In genomic region chr8:122444058-122444748, GRCm38 (mm10) we compare ENCODE assay signal across 8 mouse cellular contexts. TPM values are rescaled to one million over a fixed set of nuclear protein-coding genes. Genes with fewer than 3 reads are reported as not detected.
DNase-seq lines count a peak whose midpoint lies in the region; ATAC-seq and TF ChIP-seq lines count a peak whose summit lies in the region.

No protein-coding gene starts in this region.

- H3K4me1 ChIP-seq in bone marrow, adult 2 months (ENCODE audit: control insufficient read depth, insufficient read depth, low read length) = peaks cover 3% of the 10 kb centered on the region; the same call in 1 of the 2 replicates
- H3K4me1 ChIP-seq in heart, embryonic 11.5 days (ENCODE audit: control insufficient read depth, insufficient read depth, low read length) = peaks cover 22% of the 10 kb centered on the region
- peaks cover 15% of the 10 kb centered on the region for H3K4me1 ChIP-seq in kidney, embryonic 16.5 days (ENCODE audit: insufficient read depth, low read length)

- H3K27ac ChIP-seq in bone marrow, adult 2 months (ENCODE audit: control insufficient read depth, insufficient read depth, low read depth, low read length, poor library complexity) = peak overlapping the region; percentile 27
- peak overlapping the region; percentile 95 for H3K27ac ChIP-seq in heart, embryonic 11.5 days (ENCODE audit: low read depth, low read length)
- H3K27ac ChIP-seq in kidney, embryonic 16.5 days (ENCODE audit: low read length) = peak overlapping the region; percentile 98

- TF ChIP-seq CTCF in bone marrow, adult 2 months (IDR thresholded peaks at IDR 0.05; ENCODE audit: control insufficient read depth, insufficient read depth, low read length) = no peak

- H3K9ac ChIP-seq in heart, embryonic 11.5 days (ENCODE audit: low read depth, low read length) = peak overlapping the region; percentile 80
- H3K9ac ChIP-seq in kidney, embryonic 16.5 days (replicated peaks; ENCODE audit: low read length) = peak overlapping the region; percentile 81

- H3K4me2 ChIP-seq in heart, embryonic 11.5 days = peak overlapping the region; percentile 75
- H3K4me2 ChIP-seq in kidney, embryonic 16.5 days (replicated peaks; ENCODE audit: low read depth, low read length) = peak overlapping the region; percentile 79

- peak; percentile 52 to 53 for DNase-seq in B cell, adult 2 months
- DNase-seq in liver = peak; percentile 75
- DNase-seq in monocyte, adult 2 months (ENCODE audit: low read depth in 1 of 2, low spot score in 2 of 2) = peak; percentile 52 to 69
- DNase-seq in spleen, postnatal 4 days (ENCODE audit: low spot score in 2 of 2) = peak; percentile 87 to 91

- peak; percentile 67 for ATAC-seq in erythroblast, adult 5-6 weeks (replicated peaks; ENCODE audit: low FRiP score, poor library complexity, severe bottlenecking)
- no peak for ATAC-seq in heart, embryonic 11.5 days (replicated peaks; ENCODE audit: insufficient number of reproducible peaks, low FRiP score, low TSS enrichment)
- no peak for ATAC-seq in kidney, embryonic 16.5 days (ENCODE audit: low FRiP score, low TSS enrichment)

- TF ChIP-seq POLR2A in bone marrow, adult 2 months (IDR thresholded peaks at IDR 0.05; ENCODE audit: borderline replicate concordance, control insufficient read depth, low read depth, low read length) = no peak

- no peaks in the 10 kb centered on the region for H3K9me3 ChIP-seq in heart, embryonic 11.5 days (replicated peaks; ENCODE audit: control insufficient read depth, low read length)
- no peaks in the 10 kb centered on the region for H3K9me3 ChIP-seq in kidney, embryonic 16.5 days (ENCODE audit: low read length)

- H3K4me3 ChIP-seq in bone marrow, adult 2 months (replicated peaks; ENCODE audit: control insufficient read depth, low read depth, low read length) = peak overlapping the region; percentile 73
- peak overlapping the region; percentile 61 for H3K4me3 ChIP-seq in heart, embryonic 11.5 days (ENCODE audit: low read depth, low read length)
- H3K4me3 ChIP-seq in kidney, embryonic 16.5 days (ENCODE audit: low read length) = peak overlapping the region; percentile 80

- peaks cover 4% of the 10 kb centered on the region; the same call in 1 of the 2 replicates for H3K36me3 ChIP-seq in heart, embryonic 11.5 days (ENCODE audit: control insufficient read depth, insufficient read depth, low read length)
- no peaks in the 10 kb centered on the region; the same call in 1 of the 2 replicates for H3K36me3 ChIP-seq in kidney, embryonic 16.5 days (ENCODE audit: insufficient read depth, low read length)

- H3K27me3 ChIP-seq in heart, embryonic 11.5 days (ENCODE audit: control insufficient read depth, insufficient read depth, low read length) = no peaks in the 10 kb centered on the region
- H3K27me3 ChIP-seq in kidney, embryonic 16.5 days (ENCODE audit: insufficient read depth, low read length) = no peaks in the 10 kb centered on the region

- under 1% methylated on average over 19 of the region's 19 CpGs for WGBS in bone marrow, adult 2 months
- 24% methylated on average over 19 of the region's 19 CpGs for WGBS in heart, embryonic 11.5 days (ENCODE audit: insufficient replicate concordance)
- WGBS in kidney, embryonic 16.5 days = 14% methylated on average over 19 of the region's 19 CpGs

RNA-seq across cellular contexts. Expression of gene Mvd, which starts 1.0 kb away (rescaled TPM):
- polyA plus RNA-seq in bone marrow, adult 2 months (2011; ENCODE audit: insufficient read depth, insufficient read length, low replicate concordance, missing spikeins) = 2.4 and 6.3 TPM in 2 replicates
- total RNA-seq in erythroblast, adult 5-6 weeks (2015; ENCODE audit: low replicate concordance) = 0.84 TPM in 1 of 2 replicates, not detected in the other
- 0.84 and 1.3 TPM in 2 replicates for total RNA-seq in erythroblast, adult 5-6 weeks (2017; ENCODE audit: low replicate concordance)
- polyA plus RNA-seq in heart, embryonic 11.5 days (2014; fragmentation: Nextera tagmentation; extraction: Ambion mirVana) = 28.0 and 29.0 TPM in 2 replicates
- polyA plus RNA-seq in kidney, embryonic 16.5 days (2015; fragmentation: Nextera tagmentation; extraction: Ambion mirVana) = 36.4 and 36.6 TPM in 2 replicates

RNA-seq across cellular contexts. Expression of gene Cyba, which starts 11.5 kb away (rescaled TPM):
- 168 and 494 TPM in 2 replicates for polyA plus RNA-seq in bone marrow, adult 2 months (2011; ENCODE audit: insufficient read depth, insufficient read length, low replicate concordance, missing spikeins)
- 105 and 126 TPM in 2 replicates for total RNA-seq in erythroblast, adult 5-6 weeks (2015; ENCODE audit: low replicate concordance)
- 42.8 and 52.6 TPM in 2 replicates for total RNA-seq in erythroblast, adult 5-6 weeks (2017; ENCODE audit: low replicate concordance)
- polyA plus RNA-seq in heart, embryonic 11.5 days (2014; fragmentation: Nextera tagmentation; extraction: Ambion mirVana) = 169 and 174 TPM in 2 replicates
- 385 and 421 TPM in 2 replicates for polyA plus RNA-seq in kidney, embryonic 16.5 days (2015; fragmentation: Nextera tagmentation; extraction: Ambion mirVana)

RNA-seq across cellular contexts. Expression of gene Snai3, which starts 16.3 kb away (rescaled TPM):
- 2.2 TPM in 1 of 2 replicates, not detected in the other for polyA plus RNA-seq in bone marrow, adult 2 months (2011; ENCODE audit: insufficient read depth, insufficient read length, low replicate concordance, missing spikeins)
- 1.0 TPM in 1 of 2 replicates, not detected in the other for total RNA-seq in erythroblast, adult 5-6 weeks (2015; ENCODE audit: low replicate concordance)
- not detected in 2 replicates for total RNA-seq in erythroblast, adult 5-6 weeks (2017; ENCODE audit: low replicate concordance)
- polyA plus RNA-seq in heart, embryonic 11.5 days (2014; fragmentation: Nextera tagmentation; extraction: Ambion mirVana) = 3.0 and 4.2 TPM in 2 replicates
- polyA plus RNA-seq in kidney, embryonic 16.5 days (2015; fragmentation: Nextera tagmentation; extraction: Ambion mirVana) = 0.75 and 0.77 TPM in 2 replicates

RNA-seq across cellular contexts. Expression of gene Il17c, which starts 22.4 kb away (rescaled TPM):
- polyA plus RNA-seq in bone marrow, adult 2 months (2011; ENCODE audit: insufficient read depth, insufficient read length, low replicate concordance, missing spikeins) = not detected in 2 replicates
- total RNA-seq in erythroblast, adult 5-6 weeks (2015; ENCODE audit: low replicate concordance) = not detected in 2 replicates
- total RNA-seq in erythroblast, adult 5-6 weeks (2017; ENCODE audit: low replicate concordance) = not detected in 2 replicates
- not detected in 2 replicates for polyA plus RNA-seq in heart, embryonic 11.5 days (2014; fragmentation: Nextera tagmentation; extraction: Ambion mirVana)
- polyA plus RNA-seq in kidney, embryonic 16.5 days (2015; fragmentation: Nextera tagmentation; extraction: Ambion mirVana) = not detected in 2 replicates

RNA-seq across cellular contexts. Expression of gene Rnf166, which starts 31.7 kb away (rescaled TPM):
- polyA plus RNA-seq in bone marrow, adult 2 months (2011; ENCODE audit: insufficient read depth, insufficient read length, low replicate concordance, missing spikeins) = 17.4 and 32.7 TPM in 2 replicates
- 9.0 and 12.9 TPM in 2 replicates for total RNA-seq in erythroblast, adult 5-6 weeks (2015; ENCODE audit: low replicate concordance)
- total RNA-seq in erythroblast, adult 5-6 weeks (2017; ENCODE audit: low replicate concordance) = 7.9 and 8.1 TPM in 2 replicates
- 28.1 and 34.4 TPM in 2 replicates for polyA plus RNA-seq in heart, embryonic 11.5 days (2014; fragmentation: Nextera tagmentation; extraction: Ambion mirVana)
- polyA plus RNA-seq in kidney, embryonic 16.5 days (2015; fragmentation: Nextera tagmentation; extraction: Ambion mirVana) = 39.3 and 46.0 TPM in 2 replicates

Comparison
In these comparisons a context has a peak if more than half of its experiments do, and no peak if none do; other contexts are left out.
1. H3K27ac ChIP-seq: peak in every context shown above with its lines; median percentile 98 in kidney, embryonic 16.5 days; 95 in heart, embryonic 11.5 days; 27 in bone marrow, adult 2 months.